Mouse (Mus musculus): ENCODE results near the gene Gtf2ird1. TPM values are rescaled to one million over a fixed set of nuclear protein-coding genes. Genes with fewer than 3 reads are reported as not detected.
"Not testable (repeated sequence)": the region's sequence is repeated elsewhere in the genome, so short reads cannot be mapped to it uniquely, and the experiment has no call there.

Gene Gtf2ird1
- polyA plus RNA-seq, 1 experiment from 2014 or later = 50.9 TPM

GRCm38 (mm10) chr5:134359101-134359500, 97.4 kb downstream of the Gtf2ird1 start:
- 95% methylated on average over 4 of the region's 4 CpGs for WGBS

GRCm38 (mm10) chr5:134355372-134355771, 101.1 kb downstream of the Gtf2ird1 start:
- H3K4me2 ChIP-seq (ENCODE audit: low read length); H3K27me3 ChIP-seq (replicated peaks; ENCODE audit: control insufficient read depth, insufficient read depth, low read length); H3K9me3 ChIP-seq (replicated peaks; ENCODE audit: control insufficient read depth, low read length); H3K27ac ChIP-seq (ENCODE audit: low read depth, low read length); H3K4me3 ChIP-seq (ENCODE audit: low read depth, low read length); ATAC-seq; H3K4me1 ChIP-seq (ENCODE audit: control insufficient read depth, insufficient read depth, low read length); DNase-seq (ENCODE audit: low spot score); H3K9ac ChIP-seq (ENCODE audit: low read length): not testable (repeated sequence)
- peaks cover 35% of the 10 kb centered on the region for H3K36me3 ChIP-seq (ENCODE audit: control insufficient read depth, insufficient read depth, low read length)
- WGBS = 94% methylated on average over 4 of the region's 4 CpGs

More at GRCm38 (mm10) chr5:134359101-134359500, 97.4 kb downstream of the Gtf2ird1 start:
- H3K4me1 ChIP-seq (ENCODE audit: control insufficient read depth, insufficient read depth, low read length) = no peaks in the 10 kb centered on the region
- no peaks in the 10 kb centered on the region for H3K27me3 ChIP-seq (replicated peaks; ENCODE audit: control insufficient read depth, insufficient read depth, low read length)
- H3K9ac ChIP-seq (ENCODE audit: low read length) = no peak overlapping the region
- no peak for DNase-seq (ENCODE audit: low spot score)
- no peak overlapping the region for H3K27ac ChIP-seq (ENCODE audit: low read depth, low read length)
- peaks cover 66% of the 10 kb centered on the region for H3K36me3 ChIP-seq (ENCODE audit: control insufficient read depth, insufficient read depth, low read length)
- no peaks in the 10 kb centered on the region for H3K9me3 ChIP-seq (replicated peaks; ENCODE audit: control insufficient read depth, low read length)
- no peak overlapping the region for H3K4me2 ChIP-seq (ENCODE audit: low read length)
- no peak for ATAC-seq
- no peak overlapping the region for H3K4me3 ChIP-seq (ENCODE audit: low read depth, low read length)

DNA sequence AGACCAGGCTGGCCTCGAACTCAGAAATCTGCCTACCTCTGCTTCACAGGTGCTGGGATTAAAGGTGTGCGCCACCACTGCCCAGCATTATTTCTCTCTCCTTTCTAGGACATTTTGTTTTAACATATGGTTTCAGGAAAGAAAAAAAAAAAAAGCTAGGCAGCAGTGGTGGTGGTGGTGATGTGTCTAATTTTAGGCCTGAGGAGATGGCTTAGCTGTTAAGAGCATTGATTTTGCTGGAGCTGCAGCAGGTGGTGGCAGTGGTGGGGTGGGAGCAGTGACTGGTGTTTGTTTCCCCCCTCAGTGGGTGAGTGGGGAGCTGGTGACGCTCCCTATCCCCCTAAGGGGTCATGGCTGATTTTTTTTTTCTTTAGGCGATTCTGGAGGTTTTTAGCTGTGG, 103.4 kb downstream of the Gtf2ird1 start:
- Histone ChIP-seq H3K9ac (ENCODE audit: low read length) (no peak overlapping the region), H3K9me3 (replicated peaks; ENCODE audit: control insufficient read depth, low read length) (no peaks in the 10 kb centered on the region), H3K4me3 (ENCODE audit: low read depth, low read length) (no peak overlapping the region), H3K4me1 (ENCODE audit: control insufficient read depth, insufficient read depth, low read length) (no peaks in the 10 kb centered on the region), H3K36me3 (ENCODE audit: control insufficient read depth, insufficient read depth, low read length) (peaks cover 13% of the 10 kb centered on the region), H3K27ac (ENCODE audit: low read depth, low read length) (no peak overlapping the region), H3K27me3 (replicated peaks; ENCODE audit: control insufficient read depth, insufficient read depth, low read length) (no peaks in the 10 kb centered on the region), H3K4me2 (ENCODE audit: low read length) (no peak overlapping the region)
- 81% methylated on average over 4 of the region's 4 CpGs for WGBS
- ATAC-seq = no peak
- no peak for DNase-seq (ENCODE audit: low spot score)

- H3K27me3 ChIP-seq (replicated peaks; ENCODE audit: control insufficient read depth, insufficient read depth, low read length) = no peaks in the 10 kb centered on the region
- no peak overlapping the region for H3K4me3 ChIP-seq (ENCODE audit: low read depth, low read length)
- no peaks in the 10 kb centered on the region for H3K9me3 ChIP-seq (replicated peaks; ENCODE audit: control insufficient read depth, low read length)
- no peaks in the 10 kb centered on the region for H3K4me1 ChIP-seq (ENCODE audit: control insufficient read depth, insufficient read depth, low read length)
- DNase-seq (ENCODE audit: low spot score) (no peak), ATAC-seq (no peak)
- WGBS = 81% methylated on average over 3 of the region's 3 CpGs
- H3K36me3 ChIP-seq (ENCODE audit: control insufficient read depth, insufficient read depth, low read length) = peaks cover 8% of the 10 kb centered on the region
- H3K9ac ChIP-seq (ENCODE audit: low read length) = no peak overlapping the region
- no peak overlapping the region for H3K27ac ChIP-seq (ENCODE audit: low read depth, low read length)
- H3K4me2 ChIP-seq (ENCODE audit: low read length) = no peak overlapping the region
Observed at GRCm38 (mm10) chr5:134352527-134353001, 104.0 kb downstream of the Gtf2ird1 start.

- ATAC-seq (peak; percentile 57; the same call in 1 of the 2 replicates), DNase-seq (ENCODE audit: low spot score) (peak; percentile 52)
- 18% methylated on average over 10 of the region's 10 CpGs for WGBS
- H3K4me3 ChIP-seq (ENCODE audit: low read depth, low read length) = no peak overlapping the region
- no peak overlapping the region for H3K27ac ChIP-seq (ENCODE audit: low read depth, low read length)
- H3K4me1 ChIP-seq (ENCODE audit: control insufficient read depth, insufficient read depth, low read length) = no peaks in the 10 kb centered on the region
- no peak overlapping the region for H3K9ac ChIP-seq (ENCODE audit: low read length)
- H3K9me3 ChIP-seq (replicated peaks; ENCODE audit: control insufficient read depth, low read length) = no peaks in the 10 kb centered on the region
- no peaks in the 10 kb centered on the region for H3K36me3 ChIP-seq (ENCODE audit: control insufficient read depth, insufficient read depth, low read length)
- no peaks in the 10 kb centered on the region for H3K27me3 ChIP-seq (replicated peaks; ENCODE audit: control insufficient read depth, insufficient read depth, low read length)
- H3K4me2 ChIP-seq (ENCODE audit: low read length) = no peak overlapping the region
Observed at GRCm38 (mm10) chr5:134350660-134351059, 105.9 kb downstream of the Gtf2ird1 start.

GRCm38 (mm10) chr5:134347066-134347465, 109.5 kb downstream of the Gtf2ird1 start:
- Histone ChIP-seq H3K9me3 (replicated peaks; ENCODE audit: control insufficient read depth, low read length) (no peaks in the 10 kb centered on the region), H3K4me1 (ENCODE audit: control insufficient read depth, insufficient read depth, low read length) (no peaks in the 10 kb centered on the region), H3K27ac (ENCODE audit: low read depth, low read length) (no peak overlapping the region), H3K9ac (ENCODE audit: low read length) (no peak overlapping the region), H3K36me3 (ENCODE audit: control insufficient read depth, insufficient read depth, low read length) (no peaks in the 10 kb centered on the region), H3K4me3 (ENCODE audit: low read depth, low read length) (no peak overlapping the region), H3K4me2 (ENCODE audit: low read length) (no peak overlapping the region), H3K27me3 (replicated peaks; ENCODE audit: control insufficient read depth, insufficient read depth, low read length) (no peaks in the 10 kb centered on the region)
- ATAC-seq (no peak), DNase-seq (ENCODE audit: low spot score) (peak; percentile 20)
- WGBS = 80% methylated on average over 2 of the region's 2 CpGs

DNA sequence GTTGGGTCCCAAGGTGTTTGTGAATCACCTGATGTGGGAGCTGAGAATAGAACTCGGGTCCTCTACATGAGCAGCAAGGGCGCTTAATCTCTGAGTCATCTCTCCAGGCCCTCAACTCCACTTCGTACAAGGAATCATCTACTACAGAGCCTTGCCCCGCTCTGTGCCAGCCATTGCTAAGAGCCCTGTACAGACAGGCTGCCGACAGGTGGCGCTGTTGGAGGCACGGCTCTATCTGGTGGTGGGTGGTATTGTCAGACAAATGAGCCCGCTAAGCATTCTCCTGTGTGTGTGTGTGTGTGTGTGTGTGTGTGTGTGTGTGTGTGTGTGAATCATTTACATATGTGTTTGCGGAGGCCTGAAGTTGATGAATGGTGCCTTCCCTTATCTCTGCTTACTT, 111.1 kb downstream of the Gtf2ird1 start:
- H3K4me1 ChIP-seq (ENCODE audit: control insufficient read depth, insufficient read depth, low read length) = no peaks in the 10 kb centered on the region
- ATAC-seq = no peak
- H3K9ac ChIP-seq (ENCODE audit: low read length) = no peak overlapping the region
- H3K36me3 ChIP-seq (ENCODE audit: control insufficient read depth, insufficient read depth, low read length) = no peaks in the 10 kb centered on the region
- H3K4me2 ChIP-seq (ENCODE audit: low read length) = no peak overlapping the region
- H3K27me3 ChIP-seq (replicated peaks; ENCODE audit: control insufficient read depth, insufficient read depth, low read length) = no peaks in the 10 kb centered on the region
- H3K4me3 ChIP-seq (ENCODE audit: low read depth, low read length) = no peak overlapping the region
- no peak for DNase-seq (ENCODE audit: low spot score)
- no peaks in the 10 kb centered on the region for H3K9me3 ChIP-seq (replicated peaks; ENCODE audit: control insufficient read depth, low read length)
- WGBS = 89% methylated on average over 9 of the region's 9 CpGs
- H3K27ac ChIP-seq (ENCODE audit: low read depth, low read length) = no peak overlapping the region

DNA sequence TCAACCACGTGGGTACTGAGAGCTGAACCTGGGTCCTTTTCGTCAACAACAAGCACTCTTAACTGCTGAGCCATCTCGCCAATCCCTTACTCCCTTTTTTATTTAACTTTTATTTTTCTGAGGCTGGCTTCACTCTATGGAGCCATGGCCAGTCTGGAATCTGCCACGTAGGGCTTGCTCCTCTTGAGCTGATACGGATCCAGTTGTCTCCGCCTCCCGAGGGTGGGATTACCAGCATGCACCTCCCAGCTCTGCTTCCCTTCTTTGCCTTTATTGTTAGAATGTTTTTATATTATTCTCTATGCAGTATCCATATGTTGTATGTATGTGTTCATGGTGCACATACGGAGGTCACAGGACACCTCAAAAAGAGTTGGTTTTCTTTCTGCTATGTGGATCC, 112.4 kb downstream of the Gtf2ird1 start:
- Histone ChIP-seq H3K27ac (ENCODE audit: low read depth, low read length) (no peak overlapping the region), H3K4me1 (ENCODE audit: control insufficient read depth, insufficient read depth, low read length) (no peaks in the 10 kb centered on the region), H3K27me3 (replicated peaks; ENCODE audit: control insufficient read depth, insufficient read depth, low read length) (no peaks in the 10 kb centered on the region), H3K36me3 (ENCODE audit: control insufficient read depth, insufficient read depth, low read length) (no peaks in the 10 kb centered on the region), H3K9ac (ENCODE audit: low read length) (no peak overlapping the region), H3K4me2 (ENCODE audit: low read length) (no peak overlapping the region), H3K9me3 (replicated peaks; ENCODE audit: control insufficient read depth, low read length) (no peaks in the 10 kb centered on the region), H3K4me3 (ENCODE audit: low read depth, low read length) (no peak overlapping the region)
- ATAC-seq (no peak), DNase-seq (ENCODE audit: low spot score) (no peak)
- WGBS = 80% methylated on average over 8 of the region's 8 CpGs

DNA sequence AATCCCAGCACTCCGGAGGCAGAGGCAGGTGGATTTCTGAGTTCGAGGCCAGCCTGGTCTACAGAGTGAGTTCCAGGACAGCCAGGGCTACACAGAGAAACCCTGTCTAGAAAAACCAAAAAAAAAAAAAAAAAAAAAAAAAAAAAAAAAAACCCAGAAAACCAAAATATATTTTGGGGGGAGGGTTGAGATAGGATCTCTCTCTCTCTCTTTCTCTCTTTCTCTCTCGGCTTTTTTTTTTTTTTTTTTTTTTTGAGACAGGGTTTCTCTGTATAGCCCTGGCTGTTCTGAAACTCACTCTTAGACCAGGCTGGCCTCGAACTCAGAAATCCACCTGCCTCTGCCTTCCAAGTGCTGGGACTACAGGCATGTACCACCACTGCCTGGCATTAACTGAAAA, 113.0 kb downstream of the Gtf2ird1 start:
- H3K36me3 ChIP-seq (ENCODE audit: control insufficient read depth, insufficient read depth, low read length); H3K4me2 ChIP-seq (ENCODE audit: low read length); DNase-seq (ENCODE audit: low spot score); ATAC-seq; H3K27me3 ChIP-seq (replicated peaks; ENCODE audit: control insufficient read depth, insufficient read depth, low read length); H3K27ac ChIP-seq (ENCODE audit: low read depth, low read length); H3K4me1 ChIP-seq (ENCODE audit: control insufficient read depth, insufficient read depth, low read length); H3K9me3 ChIP-seq (replicated peaks; ENCODE audit: control insufficient read depth, low read length); H3K4me3 ChIP-seq (ENCODE audit: low read depth, low read length); H3K9ac ChIP-seq (ENCODE audit: low read length): not testable (repeated sequence)
- 89% methylated on average over 4 of the region's 4 CpGs for WGBS

Measured in forebrain, embryonic 14.5 days (tissue).